Mouse (Mus musculus): ENCODE data around the gene Col9a1. TPM values are rescaled to one million over a fixed set of nuclear protein-coding genes. Genes with fewer than 3 reads are reported as not detected.

Gene Col9a1
- polyA plus RNA-seq, 1 experiment from 2014 or later = 7.6 TPM

GRCm38 (mm10) chr1:24229552-24229951 is 52.1 kb downstream of the Col9a1 start:
- no peak for ATAC-seq (replicated peaks; ENCODE audit: extremely low read depth, insufficient read depth, low FRiP score)

GRCm38 (mm10) chr1:24230428-24230827 is 53.0 kb downstream of the Col9a1 start:
- WGBS = 39% methylated on average over 8 of the region's 8 CpGs
- Histone ChIP-seq H3K27me3 (ENCODE audit: control insufficient read depth, insufficient read depth, low read length) (no peaks in the 10 kb centered on the region), H3K9ac (ENCODE audit: low read length) (no peak overlapping the region), H3K9me3 (replicated peaks; ENCODE audit: control insufficient read depth, low read length) (no peaks in the 10 kb centered on the region), H3K27ac (ENCODE audit: low read length) (no peak overlapping the region), H3K4me2 (ENCODE audit: low read depth, low read length) (no peak overlapping the region), H3K4me1 (ENCODE audit: control insufficient read depth, insufficient read depth, low read length) (no peaks in the 10 kb centered on the region), H3K36me3 (ENCODE audit: control insufficient read depth, insufficient read depth) (no peaks in the 10 kb centered on the region), H3K4me3 (ENCODE audit: low read length) (no peak overlapping the region)
- ATAC-seq (replicated peaks; ENCODE audit: extremely low read depth, insufficient read depth, low FRiP score) = no peak

More at GRCm38 (mm10) chr1:24229552-24229951, 52.1 kb downstream of the Col9a1 start:
- Histone ChIP-seq H3K9me3 (replicated peaks; ENCODE audit: control insufficient read depth, low read length) (no peaks in the 10 kb centered on the region), H3K36me3 (ENCODE audit: control insufficient read depth, insufficient read depth) (no peaks in the 10 kb centered on the region), H3K4me2 (ENCODE audit: low read depth, low read length) (no peak overlapping the region), H3K4me1 (ENCODE audit: control insufficient read depth, insufficient read depth, low read length) (no peaks in the 10 kb centered on the region), H3K27me3 (ENCODE audit: control insufficient read depth, insufficient read depth, low read length) (no peaks in the 10 kb centered on the region), H3K4me3 (ENCODE audit: low read length) (no peak overlapping the region), H3K9ac (ENCODE audit: low read length) (no peak overlapping the region), H3K27ac (ENCODE audit: low read length) (no peak overlapping the region)
- 67% methylated on average over 1 of the region's 1 CpGs for WGBS

- WGBS = 70% methylated on average over 3 of the region's 3 CpGs
- no peak overlapping the region for H3K4me3 ChIP-seq (ENCODE audit: low read length)
- H3K4me2 ChIP-seq (ENCODE audit: low read depth, low read length) = no peak overlapping the region
- no peaks in the 10 kb centered on the region for H3K36me3 ChIP-seq (ENCODE audit: control insufficient read depth, insufficient read depth)
- H3K9me3 ChIP-seq (replicated peaks; ENCODE audit: control insufficient read depth, low read length) = no peaks in the 10 kb centered on the region
- H3K27ac ChIP-seq (ENCODE audit: low read length) = no peak overlapping the region
- no peaks in the 10 kb centered on the region for H3K27me3 ChIP-seq (ENCODE audit: control insufficient read depth, insufficient read depth, low read length)
- ATAC-seq (replicated peaks; ENCODE audit: extremely low read depth, insufficient read depth, low FRiP score) = no peak
- no peaks in the 10 kb centered on the region for H3K4me1 ChIP-seq (ENCODE audit: control insufficient read depth, insufficient read depth, low read length)
- H3K9ac ChIP-seq (ENCODE audit: low read length) = no peak overlapping the region
Observed at GRCm38 (mm10) chr1:24231504-24232270, 54.3 kb downstream of the Col9a1 start.

GRCm38 (mm10) chr1:24236330-24236729 is 58.9 kb downstream of the Col9a1 start:
- Histone ChIP-seq H3K4me2 (ENCODE audit: low read depth, low read length) (no peak overlapping the region), H3K9ac (ENCODE audit: low read length) (no peak overlapping the region), H3K27me3 (ENCODE audit: control insufficient read depth, insufficient read depth, low read length) (no peaks in the 10 kb centered on the region), H3K9me3 (replicated peaks; ENCODE audit: control insufficient read depth, low read length) (no peaks in the 10 kb centered on the region), H3K36me3 (ENCODE audit: control insufficient read depth, insufficient read depth) (no peaks in the 10 kb centered on the region), H3K4me1 (ENCODE audit: control insufficient read depth, insufficient read depth, low read length) (no peaks in the 10 kb centered on the region), H3K4me3 (ENCODE audit: low read length) (no peak overlapping the region), H3K27ac (ENCODE audit: low read length) (no peak overlapping the region)
- 33% methylated on average over 1 of the region's 1 CpGs for WGBS
- no peak for ATAC-seq (replicated peaks; ENCODE audit: extremely low read depth, insufficient read depth, low FRiP score)

GRCm38 (mm10) chr1:24240039-24240691 is 62.8 kb downstream of the Col9a1 start:
- Histone ChIP-seq H3K27ac (ENCODE audit: low read length) (no peak overlapping the region), H3K4me2 (ENCODE audit: low read depth, low read length) (no peak overlapping the region), H3K27me3 (ENCODE audit: control insufficient read depth, insufficient read depth, low read length) (no peaks in the 10 kb centered on the region), H3K36me3 (ENCODE audit: control insufficient read depth, insufficient read depth) (no peaks in the 10 kb centered on the region), H3K4me3 (ENCODE audit: low read length) (no peak overlapping the region), H3K9ac (ENCODE audit: low read length) (no peak overlapping the region), H3K9me3 (replicated peaks; ENCODE audit: control insufficient read depth, low read length) (no peaks in the 10 kb centered on the region), H3K4me1 (ENCODE audit: control insufficient read depth, insufficient read depth, low read length) (no peaks in the 10 kb centered on the region)
- WGBS = 82% methylated on average over 8 of the region's 8 CpGs
- ATAC-seq (replicated peaks; ENCODE audit: extremely low read depth, insufficient read depth, low FRiP score) = no peak

GRCm38 (mm10) chr1:24244931-24245330 is 67.5 kb downstream of the Col9a1 start:
- no peak overlapping the region for H3K4me2 ChIP-seq (ENCODE audit: low read depth, low read length)
- H3K9ac ChIP-seq (ENCODE audit: low read length) = no peak overlapping the region

GRCm38 (mm10) chr1:24245700-24246375 is 68.4 kb downstream of the Col9a1 start:
- H3K27ac ChIP-seq (ENCODE audit: low read length) = no peak overlapping the region
- no peak for ATAC-seq (replicated peaks; ENCODE audit: extremely low read depth, insufficient read depth, low FRiP score)
- no peak overlapping the region for H3K4me3 ChIP-seq (ENCODE audit: low read length)
- H3K27me3 ChIP-seq (ENCODE audit: control insufficient read depth, insufficient read depth, low read length) = no peaks in the 10 kb centered on the region
- H3K9me3 ChIP-seq (replicated peaks; ENCODE audit: control insufficient read depth, low read length) = no peaks in the 10 kb centered on the region
- H3K36me3 ChIP-seq (ENCODE audit: control insufficient read depth, insufficient read depth) = no peaks in the 10 kb centered on the region
- H3K9ac ChIP-seq (ENCODE audit: low read length) = no peak overlapping the region
- WGBS = 69% methylated on average over 13 of the region's 13 CpGs
- no peaks in the 10 kb centered on the region for H3K4me1 ChIP-seq (ENCODE audit: control insufficient read depth, insufficient read depth, low read length)
- no peak overlapping the region for H3K4me2 ChIP-seq (ENCODE audit: low read depth, low read length)

More at GRCm38 (mm10) chr1:24244931-24245330, 67.5 kb downstream of the Col9a1 start:
- no peaks in the 10 kb centered on the region for H3K9me3 ChIP-seq (replicated peaks; ENCODE audit: control insufficient read depth, low read length)
- H3K4me3 ChIP-seq (ENCODE audit: low read length) = no peak overlapping the region
- no peak for ATAC-seq (replicated peaks; ENCODE audit: extremely low read depth, insufficient read depth, low FRiP score)
- 82% methylated on average over 10 of the region's 10 CpGs for whole genome bisulfite sequencing
- no peaks in the 10 kb centered on the region for H3K4me1 ChIP-seq (ENCODE audit: control insufficient read depth, insufficient read depth, low read length)
- H3K27ac ChIP-seq (ENCODE audit: low read length) = no peak overlapping the region
- no peaks in the 10 kb centered on the region for H3K36me3 ChIP-seq (ENCODE audit: control insufficient read depth, insufficient read depth)
- no peaks in the 10 kb centered on the region for H3K27me3 ChIP-seq (ENCODE audit: control insufficient read depth, insufficient read depth, low read length)

- Histone ChIP-seq H3K9ac (ENCODE audit: low read length) (no peak overlapping the region), H3K4me2 (ENCODE audit: low read depth, low read length) (no peak overlapping the region), H3K36me3 (ENCODE audit: control insufficient read depth, insufficient read depth) (no peaks in the 10 kb centered on the region), H3K9me3 (replicated peaks; ENCODE audit: control insufficient read depth, low read length) (no peaks in the 10 kb centered on the region), H3K4me3 (ENCODE audit: low read length) (no peak overlapping the region), H3K27me3 (ENCODE audit: control insufficient read depth, insufficient read depth, low read length) (no peaks in the 10 kb centered on the region), H3K4me1 (ENCODE audit: control insufficient read depth, insufficient read depth, low read length) (no peaks in the 10 kb centered on the region), H3K27ac (ENCODE audit: low read length) (no peak overlapping the region)
- ATAC-seq (replicated peaks; ENCODE audit: extremely low read depth, insufficient read depth, low FRiP score) = no peak
- WGBS = 68% methylated on average over 10 of the region's 10 CpGs
Observed at GRCm38 (mm10) chr1:24248294-24249104, 71.1 kb downstream of the Col9a1 start.

Measured in heart, embryonic 16.5 days (tissue).